Mouse (Mus musculus) heart, embryonic 15.5 days (tissue): ENCODE results near the gene Slc35b4. TPM values are rescaled to one million over a fixed set of nuclear protein-coding genes. Genes with fewer than 3 reads are reported as not detected.

Experiments used
- ATAC-seq: fragments of 200-750 bp; cut with Nextera tagmentation; replicated peaks from 2 replicates; pipeline ENCODE4 v1.8.0; 2017; ENCODE audit warnings: low read depth, moderate TSS enrichment; ENCODE audit not compliant: insufficient number of reproducible peaks, insufficient read depth, low FRiP score
- H3K27ac ChIP-seq: fragments of 300-500 bp; sonication (generic); 2 replicates; pipeline ENCODE4 v1.5.1; 2015; ENCODE audit warnings: mild to moderate bottlenecking, inconsistent platforms
- H3K27me3 ChIP-seq: fragments of 300-500 bp; sonication (generic); 2 replicates; pipeline ENCODE4 v1.6.1; 2015; ENCODE audit warnings: inconsistent platforms
- H3K36me3 ChIP-seq: fragments of 300-500 bp; sonication (generic); 2 replicates; pipeline ENCODE4 v1.6.1; 2015; ENCODE audit warnings: mild to moderate bottlenecking, inconsistent platforms
- H3K4me1 ChIP-seq: fragments of 300-500 bp; sonication (generic); replicated peaks from 2 replicates; pipeline ENCODE4 v1.6.1; 2015; ENCODE audit warnings: inconsistent platforms
- H3K4me2 ChIP-seq: fragments of 300-500 bp; sonication (generic); 2 replicates; pipeline ENCODE4 v1.6.1; 2015; ENCODE audit warnings: inconsistent platforms, mild to moderate bottlenecking, moderate library complexity
- H3K4me3 ChIP-seq: fragments of 300-500 bp; sonication (generic); 2 replicates; pipeline ENCODE4 v1.5.1; 2015; ENCODE audit warnings: mild to moderate bottlenecking, inconsistent platforms
- H3K9ac ChIP-seq: fragments of 300-500 bp; sonication (generic); 2 replicates; pipeline ENCODE4 v1.6.1; 2015; ENCODE audit warnings: mild to moderate bottlenecking, inconsistent platforms
- H3K9me3 ChIP-seq: fragments of 300-500 bp; sonication (generic); replicated peaks from 2 replicates; pipeline ENCODE4 v1.6.1; 2016; ENCODE audit warnings: inconsistent platforms
- WGBS: fragments of 180-500 bp; shearing (Covaris S2); methylation state at CpG from one replicate; pipeline ENCODE4 v1.1.7; 2015; ENCODE audit warnings: mixed read lengths; 5-methylcytosine and 5-hydroxymethylcytosine counted together
- polyA plus RNA-seq: library from polyadenylated mRNA; unstranded; fragments of >200 nt; fragmentation: Nextera tagmentation; extraction: Ambion mirVana; gene quantifications from 2 replicates; pipeline ENCODE4 v1.2.1, GENCODE M21; 2015

Gene Slc35b4
- polyA plus RNA-seq, 1 experiment from 2014 or later = 26.3 TPM

- Histone ChIP-seq H3K4me3 (no peak overlapping the region), H3K27me3 (no peaks in the 10 kb centered on the region), H3K4me2 (0 out of 2 replicates have a peak overlapping the region, but pooled peaks have one; percentile 3), H3K9me3 (no peaks in the 10 kb centered on the region), H3K36me3 (peaks cover 33% of the 10 kb centered on the region), H3K27ac (peak overlapping the region; percentile 36; the same call in 1 of the 2 replicates), H3K4me1 (peaks cover 28% of the 10 kb centered on the region), H3K9ac (no peak overlapping the region)
- no peak; the same call in 1 of the 2 replicates for ATAC-seq
- 45% methylated on average over 7 of the region's 7 CpGs for WGBS
Observed at GRCm38 (mm10) chr6:34170844-34171494, 5.9 kb downstream of the Slc35b4 start.

- Histone ChIP-seq H3K9me3 (no peaks in the 10 kb centered on the region), H3K4me3 (no peak overlapping the region), H3K36me3 (peaks cover 45% of the 10 kb centered on the region), H3K27me3 (no peaks in the 10 kb centered on the region), H3K4me2 (no peak overlapping the region), H3K4me1 (peaks cover 22% of the 10 kb centered on the region), H3K27ac (no peak overlapping the region), H3K9ac (no peak overlapping the region)
- 86% methylated on average over 3 of the region's 3 CpGs for WGBS
- ATAC-seq = no peak
Observed at GRCm38 (mm10) chr6:34168834-34169233, 8.1 kb downstream of the Slc35b4 start.

GRCm38 (mm10) chr6:34163014-34163413, 13.9 kb downstream of the Slc35b4 start:
- Histone ChIP-seq H3K27ac (no peak overlapping the region), H3K4me2 (no peak overlapping the region), H3K9ac (no peak overlapping the region), H3K4me3 (no peak overlapping the region), H3K4me1 (peaks cover 7% of the 10 kb centered on the region), H3K9me3 (no peaks in the 10 kb centered on the region), H3K27me3 (no peaks in the 10 kb centered on the region), H3K36me3 (peaks cover 60% of the 10 kb centered on the region)
- 80% methylated on average over 9 of the region's 9 CpGs for WGBS
- ATAC-seq = no peak

- Histone ChIP-seq H3K36me3 (peaks cover 62% of the 10 kb centered on the region), H3K9me3 (no peaks in the 10 kb centered on the region), H3K4me1 (peaks cover 7% of the 10 kb centered on the region), H3K4me2 (no peak overlapping the region), H3K27me3 (no peaks in the 10 kb centered on the region), H3K9ac (no peak overlapping the region), H3K4me3 (no peak overlapping the region), H3K27ac (no peak overlapping the region)
- 63% methylated on average over 2 of the region's 2 CpGs for WGBS
- no peak for ATAC-seq
Observed at GRCm38 (mm10) chr6:34162607-34163006, 14.3 kb downstream of the Slc35b4 start.

- Histone ChIP-seq H3K9me3 (no peaks in the 10 kb centered on the region), H3K36me3 (peaks cover 59% of the 10 kb centered on the region), H3K27ac (no peak overlapping the region), H3K27me3 (no peaks in the 10 kb centered on the region), H3K9ac (no peak overlapping the region), H3K4me1 (peaks cover 11% of the 10 kb centered on the region), H3K4me3 (no peak overlapping the region), H3K4me2 (no peak overlapping the region)
- WGBS = 82% methylated on average over 7 of the region's 7 CpGs
- ATAC-seq = no peak
Observed at GRCm38 (mm10) chr6:34161511-34161910, 15.4 kb downstream of the Slc35b4 start.

GRCm38 (mm10) chr6:34160816-34161310, 16.0 kb downstream of the Slc35b4 start:
- no peak overlapping the region for H3K4me2 ChIP-seq
- H3K4me3 ChIP-seq = no peak overlapping the region
- H3K36me3 ChIP-seq = peaks cover 52% of the 10 kb centered on the region
- no peaks in the 10 kb centered on the region for H3K9me3 ChIP-seq
- WGBS = 74% methylated on average over 7 of the region's 7 CpGs
- ATAC-seq = no peak
- no peak overlapping the region for H3K27ac ChIP-seq
- peaks cover 18% of the 10 kb centered on the region for H3K4me1 ChIP-seq
- H3K9ac ChIP-seq = no peak overlapping the region
- no peaks in the 10 kb centered on the region for H3K27me3 ChIP-seq

- 41% methylated on average over 23 of the region's 23 CpGs for WGBS
- H3K4me2 ChIP-seq = no peak overlapping the region
Observed at GRCm38 (mm10) chr6:34159998-34160815, 16.7 kb downstream of the Slc35b4 start.

GRCm38 (mm10) chr6:34156841-34157748, 19.8 kb downstream of the Slc35b4 start:
- Histone ChIP-seq H3K4me3 (no peak overlapping the region), H3K9me3 (no peaks in the 10 kb centered on the region), H3K36me3 (peaks cover 37% of the 10 kb centered on the region), H3K4me1 (peaks cover 39% of the 10 kb centered on the region), H3K27ac (peak overlapping the region; percentile 5; the same call in 1 of the 2 replicates), H3K4me2 (no peak overlapping the region), H3K27me3 (no peaks in the 10 kb centered on the region), H3K9ac (no peak overlapping the region)
- no peak for ATAC-seq
- WGBS = 74% methylated on average over 14 of the region's 14 CpGs

More at GRCm38 (mm10) chr6:34159998-34160815, 16.7 kb downstream of the Slc35b4 start:
- Histone ChIP-seq H3K4me1 (peaks cover 22% of the 10 kb centered on the region), H3K36me3 (peaks cover 46% of the 10 kb centered on the region), H3K4me3 (no peak overlapping the region), H3K27me3 (no peaks in the 10 kb centered on the region), H3K9me3 (no peaks in the 10 kb centered on the region), H3K9ac (no peak overlapping the region), H3K27ac (no peak overlapping the region)
- no peak for ATAC-seq

- Histone ChIP-seq H3K4me3 (no peak overlapping the region), H3K9ac (no peak overlapping the region), H3K9me3 (no peaks in the 10 kb centered on the region), H3K4me2 (no peak overlapping the region), H3K27ac (peak overlapping the region; percentile 25; the same call in 1 of the 2 replicates), H3K36me3 (peaks cover 31% of the 10 kb centered on the region), H3K4me1 (peaks cover 39% of the 10 kb centered on the region), H3K27me3 (no peaks in the 10 kb centered on the region)
- no peak for ATAC-seq
- 46% methylated on average over 5 of the region's 5 CpGs for WGBS
Observed at GRCm38 (mm10) chr6:34156057-34156456, 20.9 kb downstream of the Slc35b4 start.

- H3K36me3 ChIP-seq = peaks cover 27% of the 10 kb centered on the region
- 52% methylated on average over 15 of the region's 15 CpGs for WGBS
- no peak for ATAC-seq
- peaks cover 36% of the 10 kb centered on the region for H3K4me1 ChIP-seq
- no peak overlapping the region for H3K9ac ChIP-seq
- no peak overlapping the region for H3K4me3 ChIP-seq
- H3K9me3 ChIP-seq = no peaks in the 10 kb centered on the region
- H3K4me2 ChIP-seq = peak overlapping the region; percentile 29
- no peaks in the 10 kb centered on the region for H3K27me3 ChIP-seq
- peak overlapping the region; percentile 29; the same call in 1 of the 2 replicates for H3K27ac ChIP-seq
Observed at GRCm38 (mm10) chr6:34155137-34155804, 21.6 kb downstream of the Slc35b4 start.
